Mouse (Mus musculus): Measurements from ENCODE around the gene Ms4a4b. TPM values are rescaled to one million over a fixed set of nuclear protein-coding genes. Genes with fewer than 3 reads are reported as not detected.
"Not testable (repeated sequence)": the region's sequence is repeated elsewhere in the genome, so short reads cannot be mapped to it uniquely, and the experiment has no call there.

The Ms4a4b gene
- under 1 TPM; 0.19 to 0.79 (median 0.37) TPM for total RNA-seq (2022)

DNA sequence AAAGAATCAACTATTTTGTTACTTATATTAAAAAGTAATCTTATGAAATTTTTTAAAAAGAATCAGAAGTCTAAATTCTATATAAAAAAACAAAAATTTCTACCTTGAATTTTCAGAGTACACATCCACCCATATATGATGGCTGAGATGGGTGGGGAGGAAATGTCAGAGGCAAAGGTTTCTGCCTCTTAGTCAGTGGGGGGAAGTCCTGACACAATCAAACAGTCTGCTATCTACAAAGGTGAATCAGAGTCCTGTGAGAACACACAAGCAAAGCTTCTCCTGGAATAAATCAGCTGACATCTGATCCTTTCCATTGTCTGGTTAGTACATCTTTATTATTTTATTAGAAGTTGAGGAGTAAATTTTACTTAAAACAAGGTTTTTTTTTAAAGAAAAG is at the start of gene Ms4a4b:
Ms4a4b (plus strand) TSS at position 216 of the 400 bp plus-strand sequence.
- DNase-seq (ENCODE audit: low spot score) = no peak

DNA sequence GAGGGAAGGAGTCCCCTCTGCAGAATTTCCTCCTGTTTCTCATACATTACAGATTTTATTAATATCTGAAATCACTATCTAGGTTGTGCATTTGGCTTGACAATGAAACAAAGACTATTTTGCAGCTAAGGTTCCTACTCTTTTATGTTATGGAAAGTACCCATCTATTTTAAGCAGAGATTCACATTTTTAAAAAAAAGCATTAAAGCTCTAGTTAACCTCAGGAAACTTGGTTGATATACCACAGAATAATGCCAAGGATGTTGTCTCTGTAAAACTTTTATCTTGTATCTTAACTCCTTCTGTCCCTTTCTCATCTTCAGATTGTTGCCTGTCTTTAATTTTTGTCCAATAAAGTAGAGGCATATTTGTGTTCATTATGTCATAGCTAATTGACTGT is 47.6 kb upstream of the Ms4a4b start:
- no peak for DNase-seq (ENCODE audit: low spot score)

DNA sequence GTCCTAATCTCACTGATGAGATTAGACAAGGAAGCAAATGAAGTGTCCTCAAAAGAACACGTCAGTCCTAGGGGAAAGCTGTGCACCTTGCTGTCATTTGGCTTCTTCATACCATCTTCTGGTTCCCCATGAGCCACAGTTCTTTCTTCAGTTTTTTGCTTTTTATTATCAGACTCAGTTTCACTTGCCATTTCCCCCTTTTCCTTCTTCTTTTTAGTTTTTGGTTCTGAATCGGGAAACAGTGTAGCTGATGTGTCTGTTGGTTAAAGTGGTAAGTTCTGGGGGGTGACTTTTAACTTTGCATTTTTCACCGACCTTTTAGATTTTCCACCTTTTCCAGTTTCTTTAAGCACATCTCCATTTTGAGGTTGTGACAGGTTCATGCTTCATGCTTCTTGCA is 38.8 kb upstream of the Ms4a4b start, which contains the start of gene Ms4a4c:
Ms4a4c (plus strand) TSS at position 244 of the 400 bp plus-strand sequence.
- no peak for DNase-seq (ENCODE audit: low spot score)

DNA sequence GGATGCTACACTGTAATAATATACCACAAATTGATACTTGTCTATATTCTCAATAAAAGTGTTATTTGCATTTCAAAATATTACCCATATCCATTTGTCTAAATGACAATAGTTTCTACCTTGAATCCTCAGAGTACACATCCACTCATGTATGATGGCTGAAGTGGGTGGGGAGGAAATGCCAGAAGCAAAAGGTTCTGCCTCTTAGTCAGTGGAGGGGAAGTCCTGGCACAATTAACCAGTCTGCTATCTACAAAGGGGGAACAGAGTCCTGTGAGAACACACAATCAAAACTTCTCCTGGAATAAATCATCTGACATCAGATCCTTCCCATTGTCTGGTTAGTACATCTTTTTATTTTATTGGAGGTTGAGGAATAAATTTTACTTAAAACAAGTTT is 35.9 kb upstream of the Ms4a4b start:
- DNase-seq (ENCODE audit: low spot score) = no peak

DNA sequence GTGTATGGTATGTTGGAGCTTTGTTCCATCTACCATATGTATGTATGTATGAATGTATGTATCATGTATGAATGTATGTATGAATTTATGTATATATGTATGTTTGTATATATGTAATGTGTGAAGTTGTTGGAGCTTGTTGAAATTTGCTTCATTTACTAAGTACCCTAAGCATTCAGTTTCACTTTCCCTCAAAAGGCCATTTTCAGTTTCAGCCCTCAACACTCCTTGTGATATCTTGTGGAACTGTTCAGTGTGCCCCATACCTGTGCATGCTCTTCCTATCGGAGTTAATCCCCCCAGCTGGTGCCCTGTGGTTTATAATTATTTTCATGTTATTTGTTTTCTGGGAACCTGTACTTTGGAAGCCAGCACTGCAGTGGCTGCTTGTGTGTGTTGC is 34.8 kb upstream of the Ms4a4b start:
- no peak for DNase-seq (ENCODE audit: low spot score)

DNA sequence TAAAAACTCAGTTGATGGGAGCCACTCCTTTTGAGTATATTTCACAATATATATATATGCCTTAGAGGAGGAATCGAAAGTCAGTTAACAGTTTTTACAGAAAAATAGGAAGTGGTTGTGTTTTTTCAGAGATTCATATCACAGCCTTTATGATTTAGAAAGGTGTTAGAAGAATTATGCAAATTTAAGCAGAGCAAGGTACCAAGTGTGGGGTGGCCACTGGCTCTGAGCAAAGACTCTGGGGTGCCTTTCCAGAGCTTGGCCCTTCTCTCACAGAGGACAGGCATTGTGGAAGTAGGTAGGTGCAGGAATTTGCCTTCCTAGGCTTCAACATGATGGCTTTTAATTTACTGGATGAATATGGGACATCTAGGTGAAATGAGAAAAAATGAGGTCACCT is 31.7 kb upstream of the Ms4a4b start:
- DNase-seq (ENCODE audit: low spot score) = no peak

DNA sequence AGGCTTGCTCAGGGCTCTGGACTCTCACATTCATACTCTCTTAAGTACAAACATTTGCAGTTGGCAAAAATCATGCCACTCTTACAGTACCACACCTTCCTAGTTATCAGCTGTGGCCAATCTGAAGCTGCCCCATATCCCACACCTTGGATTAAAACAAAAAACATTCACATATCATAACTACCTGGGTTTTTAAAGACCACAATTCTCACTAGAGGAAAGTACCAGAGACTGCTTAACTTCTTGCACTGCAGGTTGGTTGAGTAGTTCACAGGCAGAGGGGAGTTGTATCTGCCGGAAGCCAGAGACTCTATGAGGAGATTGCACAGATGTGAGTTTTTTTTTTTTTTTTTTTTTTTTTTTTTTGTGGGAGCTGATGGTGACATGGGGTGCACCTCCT is 29.3 kb upstream of the Ms4a4b start:
- no peak for DNase-seq (ENCODE audit: low spot score)

DNA sequence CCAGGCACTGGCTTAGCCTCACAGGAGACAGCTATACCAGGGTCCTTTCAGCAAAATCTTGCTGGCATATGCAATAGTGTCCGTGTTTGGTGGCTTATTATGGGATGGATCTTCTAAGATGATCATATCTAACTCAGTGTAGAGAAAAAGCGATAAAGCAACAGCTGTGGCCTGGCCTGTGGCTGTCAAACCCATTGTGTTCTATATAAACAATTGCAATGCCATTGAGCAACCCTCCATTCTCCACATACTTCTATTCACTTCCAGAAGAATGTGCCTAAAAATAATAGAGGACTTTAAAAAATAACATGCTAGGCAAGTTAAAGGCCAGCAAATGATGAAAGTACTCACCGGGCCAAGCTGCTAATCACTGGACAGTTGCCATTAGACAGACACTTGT is 27.8 kb upstream of the Ms4a4b start:
- DNase-seq (ENCODE audit: low spot score) = no peak

DNA sequence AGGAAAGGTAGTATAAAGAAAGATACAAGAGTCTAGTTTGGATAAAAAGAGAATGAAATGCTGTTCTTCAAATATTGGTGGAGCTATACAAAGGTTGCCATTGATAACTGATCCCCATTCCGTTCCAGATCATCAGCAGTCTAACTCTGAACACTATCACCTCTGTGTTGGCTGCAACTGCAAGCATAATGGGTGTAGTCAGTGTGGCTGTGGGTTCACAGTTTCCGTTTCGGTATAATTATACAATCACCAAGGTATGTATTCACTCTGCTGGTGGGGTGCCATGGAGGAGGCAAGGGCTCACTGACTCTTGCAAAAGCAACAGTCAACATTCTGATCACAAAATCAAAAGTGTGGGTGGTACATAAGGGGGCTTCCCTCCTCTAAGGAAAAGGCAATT is 24.5 kb upstream of the Ms4a4b start:
- DNase-seq (ENCODE audit: low spot score) = not testable (repeated sequence)

DNA sequence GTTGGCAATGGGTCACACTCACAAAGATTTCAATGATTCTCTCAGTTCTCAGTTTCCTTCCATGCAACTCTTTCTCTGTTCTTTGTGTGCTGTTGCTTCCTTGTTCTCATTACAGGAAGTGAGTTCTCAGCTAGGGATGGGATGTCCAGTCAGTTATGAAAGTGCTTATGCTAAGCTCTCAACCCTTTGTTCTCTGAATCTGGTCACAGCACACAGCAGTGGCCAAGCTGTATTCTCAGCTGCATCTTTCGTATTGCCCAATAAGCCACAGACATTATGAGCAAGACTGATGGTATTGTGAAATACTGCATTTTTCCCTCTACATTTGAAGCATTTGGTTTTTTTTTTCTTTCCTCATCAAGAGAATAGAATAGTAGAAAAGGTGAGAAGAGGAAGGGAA is 12.1 kb upstream of the Ms4a4b start:
- DNase-seq (ENCODE audit: low spot score) = not testable (repeated sequence)

DNA sequence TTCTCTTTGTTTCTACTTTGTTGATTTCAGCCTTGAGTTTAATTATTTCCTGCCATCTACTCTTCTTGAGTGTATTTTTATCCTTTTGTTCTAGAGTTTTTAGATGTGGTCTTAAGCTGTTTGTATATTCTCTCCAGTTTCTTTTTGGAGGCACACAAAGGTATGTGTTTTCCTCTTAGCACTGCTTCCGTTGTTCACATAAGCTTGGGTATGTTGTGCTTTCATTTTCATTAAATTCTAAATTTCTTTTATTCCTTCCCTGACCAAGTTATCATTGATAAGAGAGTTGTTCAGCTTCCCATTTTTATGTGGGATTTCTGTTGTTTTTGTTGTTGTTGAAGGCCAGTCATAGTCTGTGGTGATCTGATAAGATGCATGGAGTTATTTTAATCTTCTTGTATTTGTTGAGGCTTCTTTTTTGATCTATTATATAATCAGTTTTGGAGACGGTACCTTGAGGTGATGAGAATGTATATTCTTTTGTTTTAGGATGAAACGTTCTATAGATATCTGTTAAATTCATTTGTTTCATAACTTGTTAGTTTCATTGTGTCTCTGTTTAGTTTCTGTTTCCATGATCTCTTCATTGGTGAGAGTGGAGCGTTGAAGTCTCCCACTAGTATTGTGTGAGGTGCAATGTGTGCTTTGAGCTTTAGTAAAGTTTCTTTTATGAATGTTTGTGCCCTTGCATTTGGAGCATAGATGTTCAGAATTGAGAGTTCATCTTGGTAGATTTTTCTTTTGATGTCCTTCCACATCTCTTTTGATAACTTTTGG is 8.1 kb upstream of the Ms4a4b start:
- no peak for DNase-seq (ENCODE audit: low spot score)

DNA sequence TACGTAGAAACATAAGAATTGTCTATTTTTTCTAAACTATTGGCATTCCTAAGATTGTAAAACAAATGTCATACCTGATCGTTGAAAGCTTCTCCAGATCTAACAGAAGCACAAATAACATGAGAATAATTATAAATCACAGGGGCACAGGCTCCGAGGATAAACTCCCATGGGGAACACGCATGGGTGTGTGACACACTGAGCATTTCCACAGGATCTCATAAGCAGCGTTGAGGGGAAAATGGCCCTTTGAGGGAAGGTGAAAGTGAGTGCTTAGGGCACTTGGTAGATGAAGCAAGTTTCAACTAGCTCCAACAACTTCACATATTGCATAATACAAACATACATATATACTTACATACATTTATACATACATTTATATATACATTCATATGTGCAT is 611 bp downstream of the Ms4a4b start:
- no peak for DNase-seq (ENCODE audit: low spot score)

DNA sequence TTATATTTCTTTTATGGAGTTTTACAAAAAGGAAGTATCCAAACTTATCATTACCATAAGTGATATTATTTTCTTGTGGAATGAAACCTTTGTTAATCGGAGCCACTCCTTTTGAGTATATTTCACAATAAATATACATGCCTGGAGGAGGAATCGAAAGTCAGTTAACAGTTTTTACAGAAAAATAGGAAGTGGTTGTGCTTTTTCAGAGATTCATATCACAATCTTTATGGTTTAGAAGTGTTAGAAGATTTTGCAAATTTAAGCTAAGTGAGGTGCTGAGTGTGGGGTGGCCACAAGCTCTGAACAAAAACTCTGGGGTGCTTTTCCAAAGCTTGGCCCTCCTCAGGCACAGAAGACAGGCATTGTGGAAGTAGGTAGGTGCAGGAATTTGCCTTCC is 3.9 kb downstream of the Ms4a4b start:
- no peak for DNase-seq (ENCODE audit: low spot score)

DNA sequence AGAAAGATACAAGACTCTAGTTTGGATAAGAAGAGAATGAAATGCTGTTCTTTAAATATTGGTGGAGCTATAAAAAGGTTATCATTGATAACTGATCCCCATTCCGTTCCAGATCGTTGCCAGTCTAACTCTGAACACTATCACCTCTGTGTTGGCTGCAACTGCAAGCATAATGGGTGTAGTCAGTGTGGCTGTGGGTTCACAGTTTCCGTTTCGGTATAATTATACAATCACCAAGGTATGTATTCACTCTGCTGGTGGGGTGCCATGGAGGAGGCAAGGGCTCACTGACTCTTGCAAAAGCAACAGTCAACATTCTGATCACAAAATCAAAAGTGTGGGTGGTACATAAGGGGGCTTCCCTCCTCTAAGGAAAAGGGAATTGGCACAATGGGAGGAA is 15.7 kb downstream of the Ms4a4b start:
- DNase-seq (ENCODE audit: low spot score) = not testable (repeated sequence)

DNA sequence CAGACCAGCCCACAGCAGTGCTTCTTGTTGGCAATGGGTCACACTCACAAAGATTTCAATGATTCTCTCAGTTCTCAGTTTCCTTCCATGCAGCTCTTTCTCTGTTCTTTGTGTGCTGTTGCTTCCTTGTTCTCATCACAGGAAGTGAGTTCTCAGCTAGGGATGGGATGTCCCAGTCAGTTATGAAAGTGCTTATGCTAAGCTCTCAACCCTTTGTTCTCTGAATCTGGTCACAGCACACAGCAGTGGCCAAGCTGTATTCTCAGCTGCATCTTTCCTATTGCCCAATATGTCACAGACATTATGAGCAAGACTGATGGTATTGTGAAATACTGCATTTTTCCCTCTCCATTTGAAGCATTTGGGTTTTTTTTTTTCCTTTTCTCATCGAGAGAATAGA is 21.4 kb downstream of the Ms4a4b start:
- DNase-seq (ENCODE audit: low spot score) = peak; percentile 30

DNA sequence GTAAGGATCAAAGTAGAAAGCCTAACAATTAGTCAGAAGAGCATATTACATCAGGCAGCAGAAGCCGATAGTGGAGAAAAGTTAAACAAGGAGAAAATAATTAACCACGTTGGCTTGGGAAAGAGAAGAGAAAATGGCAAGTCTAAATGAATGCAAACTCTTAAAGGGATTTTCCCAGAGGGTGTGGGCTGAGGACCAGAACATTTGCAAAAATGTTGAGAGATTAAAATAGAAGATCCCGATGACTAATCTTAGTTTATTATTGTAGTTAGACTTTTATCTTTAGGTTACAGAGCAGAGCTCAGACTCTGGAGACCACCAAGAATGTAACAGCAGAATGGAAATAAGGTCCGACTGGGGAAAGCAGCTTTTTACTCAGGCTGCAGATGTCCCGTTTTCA is 23.1 kb downstream of the Ms4a4b start:
- no peak for DNase-seq (ENCODE audit: low spot score)

DNA sequence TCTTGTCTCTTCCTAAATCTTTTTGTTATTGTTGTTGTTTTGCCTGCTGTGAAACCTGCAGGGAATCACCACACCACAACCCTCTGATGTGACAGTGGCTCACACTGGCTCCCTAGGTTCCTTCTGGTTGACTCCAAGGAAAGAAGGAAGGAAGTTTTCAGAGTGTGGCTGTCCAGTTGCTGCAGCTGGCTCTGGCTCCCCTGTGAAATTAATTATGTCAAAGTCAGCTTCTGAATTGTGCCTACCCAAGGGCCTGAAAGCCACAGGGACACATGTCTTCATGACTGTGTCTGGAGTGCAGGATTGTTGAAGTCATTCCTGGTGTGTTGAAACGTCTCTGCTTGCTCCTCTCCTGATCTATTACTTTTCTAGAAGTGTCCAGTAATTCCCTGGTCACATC is 25.0 kb downstream of the Ms4a4b start:
- peak; percentile 25 for DNase-seq (ENCODE audit: low spot score)

DNA sequence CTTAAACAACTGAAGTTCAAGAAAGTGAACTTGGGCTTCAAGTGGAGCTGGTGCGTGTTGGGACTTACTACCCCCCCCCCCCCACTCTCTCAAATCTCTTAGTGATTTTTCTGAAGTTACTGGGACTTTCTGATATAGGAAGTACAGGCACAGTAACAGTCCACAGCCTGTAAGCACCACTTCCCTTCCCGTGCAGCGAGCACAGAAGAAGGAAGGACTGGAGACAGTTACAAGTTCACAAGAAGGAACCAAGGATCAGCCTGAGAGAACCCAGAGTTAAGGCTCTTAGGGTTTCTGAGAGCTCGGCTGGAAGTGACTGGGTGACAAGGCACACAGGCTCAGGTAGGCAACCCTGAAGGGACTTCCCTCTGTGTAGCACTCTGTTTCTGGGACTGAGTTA is 25.9 kb downstream of the Ms4a4b start, which contains the start of gene Ms4a6c:
Ms4a6c (plus strand) TSS at position 152 of the 400 bp plus-strand sequence.
- not testable (repeated sequence) for DNase-seq (ENCODE audit: low spot score)

DNA sequence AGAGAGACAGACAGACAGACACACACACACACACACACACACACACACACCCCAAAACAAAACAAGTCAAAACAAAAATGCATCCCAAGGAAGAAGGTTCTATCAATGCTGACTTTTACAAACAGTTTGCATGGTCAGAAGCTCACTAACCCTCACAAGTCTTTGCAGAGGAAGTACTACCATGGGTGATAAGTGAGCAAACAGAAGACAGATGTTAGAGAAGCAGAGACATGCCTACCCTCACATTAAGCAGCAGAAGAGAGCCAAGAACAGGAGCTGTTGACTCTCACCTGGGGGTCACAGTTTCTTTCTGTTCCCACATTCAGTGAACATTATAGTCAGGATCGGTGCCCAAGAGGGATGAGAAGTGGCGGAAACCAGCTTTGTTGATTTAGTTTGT is 36.4 kb downstream of the Ms4a4b start:
- no peak for DNase-seq (ENCODE audit: low spot score)

DNA sequence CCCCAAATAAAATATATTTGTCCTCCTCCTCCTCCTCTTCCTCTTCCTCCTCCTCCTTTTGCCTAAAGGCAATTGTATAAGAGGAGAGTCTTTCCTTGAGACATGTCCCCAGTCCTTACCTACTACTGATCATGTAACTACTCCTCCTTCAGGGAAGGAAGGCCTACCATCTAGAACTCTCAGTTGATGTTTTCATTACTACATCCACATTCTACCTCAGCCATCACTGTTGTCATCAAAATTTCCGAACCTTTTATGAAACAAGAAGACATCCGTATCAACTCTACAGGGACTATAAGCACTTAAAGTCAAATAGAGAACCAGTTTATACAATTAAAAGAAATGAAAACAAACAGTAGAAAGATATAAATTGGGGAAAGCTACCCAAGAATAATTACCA is 39.3 kb downstream of the Ms4a4b start:
- DNase-seq (ENCODE audit: low spot score) = no peak

DNA sequence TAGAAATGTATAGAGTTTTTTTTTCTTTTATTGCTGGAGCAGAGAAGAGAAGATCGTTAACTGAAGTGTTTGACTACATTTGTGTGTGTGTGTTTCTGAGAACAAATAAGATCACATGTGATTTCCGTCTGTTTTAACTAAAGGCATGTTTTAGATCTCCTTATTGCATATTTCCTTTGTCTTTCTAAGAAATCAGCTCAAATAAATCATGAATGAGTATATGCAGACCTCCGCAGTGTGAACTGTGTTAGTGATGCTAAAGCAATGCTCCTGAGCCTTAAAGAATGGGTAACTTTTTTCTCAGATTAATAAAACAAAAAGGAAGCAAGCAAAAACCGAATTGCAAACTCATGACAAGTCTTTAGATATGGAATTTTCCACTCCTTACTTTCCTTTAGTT is 40.6 kb downstream of the Ms4a4b start:
- no peak for DNase-seq (ENCODE audit: low spot score)

DNA sequence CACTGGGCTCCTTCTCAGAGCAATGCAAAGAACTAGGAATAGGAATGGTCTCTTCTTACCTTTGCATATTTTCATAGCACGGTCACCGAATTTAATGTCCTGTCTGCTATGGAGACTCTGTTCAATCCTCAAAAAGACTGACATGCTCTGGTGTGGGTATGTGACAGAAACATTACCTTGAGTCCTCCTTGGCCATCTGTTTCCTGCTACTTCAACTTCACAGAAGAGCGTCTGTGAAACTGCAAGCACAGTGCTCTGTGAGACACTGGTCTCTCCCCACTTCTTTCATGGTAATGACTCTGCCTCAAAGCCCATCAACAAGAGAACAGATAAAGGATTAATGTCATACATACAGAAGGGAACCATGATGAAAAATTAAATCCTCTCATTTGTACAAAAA is 41.0 kb downstream of the Ms4a4b start:
- DNase-seq (ENCODE audit: low spot score) = no peak

DNA sequence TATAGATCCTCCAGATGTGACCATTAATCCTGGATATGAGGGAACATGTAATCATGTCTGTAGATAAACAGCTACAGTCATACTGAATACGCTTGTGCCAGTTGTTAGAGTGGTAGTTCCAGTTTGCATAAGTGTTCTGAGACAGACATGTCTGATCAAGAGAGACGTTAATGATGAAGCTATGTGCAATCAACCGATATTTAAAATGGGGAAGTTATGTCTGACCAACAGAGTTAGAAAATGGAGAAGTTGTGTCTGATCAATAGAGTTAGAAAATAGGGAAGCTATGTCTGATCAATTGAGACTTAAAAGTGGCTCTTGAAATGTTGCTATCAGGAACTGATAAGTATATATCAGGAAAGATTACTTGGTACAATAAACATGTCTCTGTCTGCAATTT is 41.9 kb downstream of the Ms4a4b start:
- DNase-seq (ENCODE audit: low spot score) = no peak

DNA sequence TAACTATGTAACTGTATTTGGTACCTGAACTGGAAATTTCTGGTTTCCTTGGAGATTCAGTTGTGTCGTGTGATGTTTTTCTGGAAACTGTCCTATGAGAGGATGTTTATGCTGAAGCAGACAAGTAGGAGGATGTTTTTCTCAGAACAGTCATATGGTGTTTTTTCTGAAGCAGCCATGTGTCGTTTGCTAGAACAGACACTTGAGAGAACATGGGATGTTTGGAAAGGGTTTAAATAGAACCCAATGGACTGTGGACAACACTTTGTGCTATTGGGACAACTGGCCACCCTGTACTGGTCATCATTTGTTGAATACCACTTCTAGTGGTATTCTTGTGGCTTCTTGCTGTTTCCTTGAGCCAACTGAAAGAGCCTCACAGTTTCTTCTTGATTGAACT is 42.4 kb downstream of the Ms4a4b start, which contains the start of gene Gm8369:
Gm8369 (plus strand) TSS at position 193 of the 400 bp plus-strand sequence.
- DNase-seq (ENCODE audit: low spot score) = no peak
